In the genomic region with DNA sequence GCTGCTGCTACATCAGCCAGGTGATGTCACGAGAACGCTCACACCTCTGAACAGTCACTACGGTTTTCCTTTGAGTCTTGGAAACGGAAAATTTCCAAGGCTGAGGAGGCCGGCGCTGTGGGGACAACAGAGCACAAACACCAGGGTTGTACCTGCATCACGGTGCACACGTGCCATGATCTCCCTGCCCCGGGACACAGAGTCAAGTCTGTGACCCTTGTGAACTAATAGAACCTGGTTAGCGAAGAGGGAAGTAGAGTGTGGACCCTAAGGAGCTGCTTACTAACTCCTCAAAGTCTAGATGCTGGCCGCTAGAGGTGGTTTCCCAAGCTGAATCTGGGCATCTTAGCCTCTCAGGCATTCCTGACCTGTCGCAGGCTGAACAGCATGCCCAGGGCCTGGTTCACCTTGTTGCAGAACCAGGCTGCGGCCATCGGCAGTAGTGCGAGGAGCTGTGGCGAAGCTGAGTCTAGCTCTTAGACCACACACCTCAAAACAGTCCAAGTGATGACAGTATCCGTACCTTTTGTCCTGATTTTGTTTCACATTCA, we compare ENCODE assay signal across 8 mouse cellular contexts. TPM values are rescaled to one million over a fixed set of nuclear protein-coding genes. Genes with fewer than 3 reads are reported as not detected.
DNase-seq lines count a peak whose midpoint lies in the region; ATAC-seq lines count a peak whose summit lies in the region.

No protein-coding gene starts in this region.

- no peak overlapping the region for H3K27ac ChIP-seq in hindbrain, embryonic 15.5 days (replicated peaks)
- H3K27ac ChIP-seq in midbrain, embryonic 13.5 days, result no peak overlapping the region

- 0 out of 2 replicates have a peak, but pooled peaks cover 7% of the 10 kb centered on the region for H3K4me1 ChIP-seq in hindbrain, embryonic 15.5 days (replicated peaks)
- peaks cover 5% of the 10 kb centered on the region; the same call in 1 of the 2 replicates for H3K4me1 ChIP-seq in midbrain, embryonic 13.5 days (replicated peaks)

- 5% methylated on average over 17 of the region's 17 CpGs for WGBS in hindbrain, embryonic 15.5 days
- WGBS in midbrain, embryonic 13.5 days, result 5% methylated on average over 17 of the region's 17 CpGs

- peak overlapping the region; percentile 4; the same call in 1 of the 2 replicates for H3K4me3 ChIP-seq in hindbrain, embryonic 15.5 days
- H3K4me3 ChIP-seq in midbrain, embryonic 13.5 days (replicated peaks), result peak overlapping the region; percentile 4; the same call in 1 of the 2 replicates

- no peaks in the 10 kb centered on the region for H3K36me3 ChIP-seq in hindbrain, embryonic 15.5 days
- H3K36me3 ChIP-seq in midbrain, embryonic 13.5 days, result no peaks in the 10 kb centered on the region

- DNase-seq in frontal cortex, postnatal 25 days (ENCODE audit: low spot score in 2 of 2), result no peak
- no peak for DNase-seq in adrenal gland, adult (ENCODE audit: inconsistent age in 2 of 2, low spot score in 1 of 2)
- no peak for DNase-seq in gastrocnemius, adult 8-10 months (ENCODE audit: low spot score in 2 of 2)
- no peak for DNase-seq in natural killer cell, adult 2 months (ENCODE audit: low spot score in 2 of 2)

- no peak overlapping the region for H3K9ac ChIP-seq in hindbrain, embryonic 15.5 days
- no peak overlapping the region for H3K9ac ChIP-seq in midbrain, embryonic 13.5 days (replicated peaks)

- peak overlapping the region; percentile 21 for H3K4me2 ChIP-seq in hindbrain, embryonic 15.5 days
- 0 out of 2 replicates have a peak overlapping the region, but pooled peaks have one; percentile 23 for H3K4me2 ChIP-seq in midbrain, embryonic 13.5 days (replicated peaks)

- H3K27me3 ChIP-seq in hindbrain, embryonic 15.5 days, result peaks cover 76% of the 10 kb centered on the region
- H3K27me3 ChIP-seq in midbrain, embryonic 13.5 days, result peaks cover 77% of the 10 kb centered on the region

- H3K9me3 ChIP-seq in hindbrain, embryonic 15.5 days, result no peaks in the 10 kb centered on the region
- no peaks in the 10 kb centered on the region for H3K9me3 ChIP-seq in midbrain, embryonic 13.5 days

- peak; percentile 34; the same call in 1 of the 2 replicates for ATAC-seq in frontal cortex, adult (ENCODE audit: low TSS enrichment)
- ATAC-seq in activated CD4-positive, CD25-positive, alpha-beta regulatory T cell, adult 4 months, result peak; percentile 8
- 0 out of 2 replicates have a peak, but pooled peaks have one; percentile 51 for ATAC-seq in hindbrain, embryonic 15.5 days (ENCODE audit: low FRiP score, low read depth)
- peak; percentile 71 for ATAC-seq in midbrain, embryonic 13.5 days

RNA-seq across cellular contexts. Expression of a gene that starts 5.8 kb away (rescaled TPM):
- polyA plus RNA-seq in activated CD4-positive, CD25-positive, alpha-beta regulatory T cell, adult 4 months (2017; shearing (Covaris generic)), result not detected
- polyA plus RNA-seq in hindbrain, embryonic 15.5 days (2015; fragmentation: Nextera tagmentation; extraction: Ambion mirVana), result 0.72 and 0.89 TPM in 2 replicates
- polyA plus RNA-seq in midbrain, embryonic 13.5 days (2015; fragmentation: Nextera tagmentation; extraction: Ambion mirVana), result 0.35 and 0.39 TPM in 2 replicates
- total RNA-seq in gastrocnemius, adult 8-10 months (2022), result 100 to 1,000 TPM; 147 to 173 (median 156) TPM

Comparison
In these comparisons a context has a peak if more than half of its experiments do, and no peak if none do; other contexts are left out.
1. ATAC-seq: peak in every context shown above with its lines; median percentile 71 in midbrain, embryonic 13.5 days; 51 in hindbrain, embryonic 15.5 days; 34 in frontal cortex, adult; 8 in activated CD4-positive, CD25-positive, alpha-beta regulatory T cell, adult 4 months.